Mouse (Mus musculus) adrenal gland, postnatal 14 days (tissue): ENCODE data around the gene Slc23a4. TPM values are rescaled to one million over a fixed set of nuclear protein-coding genes. Genes with fewer than 3 reads are reported as not detected.

Experiments
- DNase-seq: peaks from one replicate; pipeline ENCODE4 v3.0.0; 2021; ENCODE audit warnings: mixed read lengths
- total RNA-seq: library from RNA; stranded (reverse); gene quantifications from 2 replicates; pipeline ENCODE4 v1.2.3, GENCODE M21; 2021

Gene Slc23a4
- total RNA-seq, 1 experiment from 2014 or later = 0.30 TPM

- no peak for DNase-seq
Observed at GRCm38 (mm10) chr6:34955862-34956241, 32.4 kb downstream of the Slc23a4 start.

GRCm38 (mm10) chr6:34954926-34955861 lies 33.0 kb downstream of the Slc23a4 start:
- DNase-seq = peak; percentile 38

- no peak for DNase-seq
Observed at GRCm38 (mm10) chr6:34951956-34952667, 36.1 kb downstream of the Slc23a4 start.

GRCm38 (mm10) chr6:34951518-34951917 lies 36.7 kb downstream of the Slc23a4 start:
- DNase-seq = no peak

GRCm38 (mm10) chr6:34948461-34948860 lies 39.7 kb downstream of the Slc23a4 start:
- DNase-seq = no peak

- DNase-seq = no peak
Observed at GRCm38 (mm10) chr6:34946486-34947079, 41.6 kb downstream of the Slc23a4 start.

GRCm38 (mm10) chr6:34943499-34943898 lies 44.7 kb downstream of the Slc23a4 start:
- DNase-seq = no peak

- DNase-seq = no peak
Observed at GRCm38 (mm10) chr6:34942446-34942845, 45.8 kb downstream of the Slc23a4 start.

GRCm38 (mm10) chr6:34941496-34941895 lies 46.7 kb downstream of the Slc23a4 start:
- no peak for DNase-seq

GRCm38 (mm10) chr6:34939451-34939850 lies 48.8 kb downstream of the Slc23a4 start:
- no peak for DNase-seq

GRCm38 (mm10) chr6:34938929-34939325 lies 49.3 kb downstream of the Slc23a4 start:
- no peak for DNase-seq

- DNase-seq = no peak
Observed at GRCm38 (mm10) chr6:34938280-34938928, 49.8 kb downstream of the Slc23a4 start.

GRCm38 (mm10) chr6:34936743-34937142 lies 51.5 kb downstream of the Slc23a4 start:
- DNase-seq = no peak

GRCm38 (mm10) chr6:34932633-34933032 lies 55.6 kb downstream of the Slc23a4 start:
- no peak for DNase-seq

GRCm38 (mm10) chr6:34927594-34927993 lies 60.6 kb downstream of the Slc23a4 start:
- DNase-seq = no peak

- DNase-seq = peak; percentile 78
Observed at GRCm38 (mm10) chr6:34927156-34927555, 61.0 kb downstream of the Slc23a4 start.

GRCm38 (mm10) chr6:34921941-34922340 lies 66.3 kb downstream of the Slc23a4 start:
- DNase-seq = peak; percentile 74

GRCm38 (mm10) chr6:34920631-34921030 lies 67.6 kb downstream of the Slc23a4 start:
- DNase-seq = no peak

GRCm38 (mm10) chr6:34919956-34920355 lies 68.2 kb downstream of the Slc23a4 start, which contains the start of gene Stra8:
TSS of gene Stra8 (plus strand) at chr6:34920163.
- no peak for DNase-seq

- DNase-seq = no peak
Observed at GRCm38 (mm10) chr6:34919146-34919545, 69.1 kb downstream of the Slc23a4 start.

- DNase-seq = no peak
Observed at GRCm38 (mm10) chr6:34914462-34914861, 73.7 kb downstream of the Slc23a4 start.

- no peak for DNase-seq
Observed at GRCm38 (mm10) chr6:34913341-34914040, 74.7 kb downstream of the Slc23a4 start.
